Mouse (Mus musculus) adrenal gland, adult 18-20 months (tissue): Measurements from ENCODE around the gene Gm3005. TPM values are rescaled to one million over a fixed set of nuclear protein-coding genes. Genes with fewer than 3 reads are reported as not detected.
"Not testable (repeated sequence)": the region's sequence is repeated elsewhere in the genome, so short reads cannot be mapped to it uniquely, and the experiment has no call there.

ENCODE experiments used
- DNase-seq, 2 experiments: peaks; one replicate each; pipeline ENCODE4 v3.0.0; 2021 to 2022; ENCODE audit warnings: low spot score in 2 of 2
- long read RNA-seq, 2 experiments: library from polyadenylated mRNA; stranded (forward); transcript quantifications; one replicate each; pipeline ENCODE4 v2.0.0; 2021
- total RNA-seq, 2 experiments: library from RNA; stranded (reverse); gene quantifications; 1 replicate in 1 of 2; 2 replicates in 1 of 2; pipeline ENCODE4 v1.2.3; 2021

Gene Gm3005
- total RNA-seq = not detected
- long read RNA-seq, experiment 1 = 0 reads
- long read RNA-seq, experiment 2 = 0 reads

DNA sequence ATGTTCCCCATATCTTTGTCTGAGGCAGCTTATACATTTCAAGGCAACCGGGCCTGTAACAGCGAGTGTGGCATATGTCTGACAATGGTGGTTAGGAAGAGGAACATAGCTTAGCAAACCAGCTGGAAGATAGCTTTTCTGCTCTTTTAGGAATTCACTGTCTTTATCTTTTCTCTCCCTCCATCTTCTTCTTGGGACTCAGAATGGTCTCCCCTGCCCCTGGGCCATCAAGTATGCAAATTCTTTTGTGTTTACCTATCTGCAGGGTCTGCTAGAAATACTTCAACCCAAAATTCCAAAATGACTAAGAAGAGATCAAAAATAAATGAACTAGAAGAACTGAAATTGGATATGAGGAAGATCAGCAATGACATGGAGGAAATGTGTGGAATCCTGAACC, at the start of gene Gm3005:
Gene Gm3005 (plus strand): TSS at position 301 of the 400 bp plus-strand sequence.
- not testable (repeated sequence) for DNase-seq

DNA sequence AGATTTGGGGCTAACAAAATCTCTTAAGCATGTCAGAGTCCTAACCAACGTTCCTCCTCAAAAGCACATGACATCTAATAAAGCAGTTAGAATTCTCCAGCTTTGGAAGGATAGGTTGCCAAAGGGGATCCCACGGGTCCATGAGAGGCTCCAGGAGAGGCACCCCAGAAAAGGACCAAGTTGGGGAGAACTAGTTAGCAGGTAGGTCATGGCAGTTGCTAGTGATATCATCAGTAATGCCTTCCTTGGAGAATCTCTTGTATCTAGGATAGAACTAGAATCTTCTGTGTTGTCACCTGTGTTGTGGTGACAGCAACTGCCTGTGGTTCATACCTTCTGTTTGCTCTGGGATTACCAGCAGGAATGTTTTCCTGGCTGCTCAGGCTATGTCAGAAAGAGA, 33.1 kb upstream of the Gm3005 start, which contains the start of gene Gm10413:
Gene Gm10413 (plus strand): TSS at position 301 of the 400 bp plus-strand sequence.
- not testable (repeated sequence) for DNase-seq

GRCm38 (mm10) chr14:3412314-3412713, 15.6 kb upstream of the Gm3005 start, which contains the start of gene Gm10409:
Gene Gm10409 (plus strand): TSS chr14:3412614.
- DNase-seq = not testable (repeated sequence)

DNA sequence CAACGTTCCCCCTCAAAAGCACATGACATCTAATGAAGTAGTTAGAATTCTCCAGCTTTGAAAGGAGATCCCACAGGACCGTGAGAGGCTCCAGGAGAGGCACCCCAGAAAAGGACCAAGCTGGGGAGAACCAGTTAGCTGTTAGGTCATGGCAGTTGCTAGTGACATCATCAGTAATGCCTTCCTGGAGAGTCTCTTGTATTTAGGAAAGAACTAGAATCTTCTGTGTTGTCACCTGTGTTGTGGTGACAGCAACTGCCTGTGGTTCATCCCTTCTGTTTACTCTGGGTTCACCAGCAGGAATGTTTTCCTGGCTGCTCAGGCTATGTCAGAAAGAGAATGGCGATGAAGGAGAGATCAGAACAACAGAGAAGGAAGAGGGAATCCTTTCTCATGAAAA, 21.2 kb downstream of the Gm3005 start, which contains the start of gene Gm10408:
Gene Gm10408 (plus strand): TSS at position 301 of the 400 bp plus-strand sequence.
- DNase-seq = not testable (repeated sequence)

DNA sequence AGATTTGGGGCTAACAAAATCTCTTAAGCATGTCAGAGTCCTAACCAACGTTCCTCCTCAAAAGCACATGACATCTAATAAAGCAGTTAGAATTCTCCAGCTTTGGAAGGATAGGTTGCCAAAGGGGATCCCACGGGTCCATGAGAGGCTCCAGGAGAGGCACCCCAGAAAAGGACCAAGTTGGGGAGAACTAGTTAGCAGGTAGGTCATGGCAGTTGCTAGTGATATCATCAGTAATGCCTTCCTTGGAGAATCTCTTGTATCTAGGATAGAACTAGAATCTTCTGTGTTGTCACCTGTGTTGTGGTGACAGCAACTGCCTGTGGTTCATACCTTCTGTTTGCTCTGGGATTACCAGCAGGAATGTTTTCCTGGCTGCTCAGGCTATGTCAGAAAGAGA, 206.3 kb downstream of the Gm3005 start, which contains the start of gene Gm3012:
Gene Gm3012 (plus strand): TSS at position 301 of the 400 bp plus-strand sequence.
- DNase-seq = not testable (repeated sequence)

Other genes starting within 250 kb of the Gm3005 start
- gene Gm5795, start 239.8 kb upstream of the Gm3005 start, total RNA-seq = not detected
- gene D830030K20Rik, start 219.6 kb upstream of the Gm3005 start, total RNA-seq = under 1 TPM in 1 of 2 experiments, not detected in 1; 0.48 TPM
- not detected for gene Gm2956, start 95.5 kb upstream of the Gm3005 start, total RNA-seq
- gene Gm10413, start 33.0 kb upstream of the Gm3005 start, total RNA-seq = not detected
- not detected for gene Gm10409, start 15.5 kb upstream of the Gm3005 start, total RNA-seq
- not detected for gene Gm10408, start 21.3 kb downstream of the Gm3005 start, total RNA-seq
- not detected for gene Gm3012, start 206.4 kb downstream of the Gm3005 start, total RNA-seq
- gene Gm3020, start 223.9 kb downstream of the Gm3005 start, total RNA-seq = not detected